Mouse (Mus musculus): ENCODE data around the gene Pomt1.
A peak's percentile ranks its signal among the peaks of the same experiment; 100 is the strongest.

DNA sequence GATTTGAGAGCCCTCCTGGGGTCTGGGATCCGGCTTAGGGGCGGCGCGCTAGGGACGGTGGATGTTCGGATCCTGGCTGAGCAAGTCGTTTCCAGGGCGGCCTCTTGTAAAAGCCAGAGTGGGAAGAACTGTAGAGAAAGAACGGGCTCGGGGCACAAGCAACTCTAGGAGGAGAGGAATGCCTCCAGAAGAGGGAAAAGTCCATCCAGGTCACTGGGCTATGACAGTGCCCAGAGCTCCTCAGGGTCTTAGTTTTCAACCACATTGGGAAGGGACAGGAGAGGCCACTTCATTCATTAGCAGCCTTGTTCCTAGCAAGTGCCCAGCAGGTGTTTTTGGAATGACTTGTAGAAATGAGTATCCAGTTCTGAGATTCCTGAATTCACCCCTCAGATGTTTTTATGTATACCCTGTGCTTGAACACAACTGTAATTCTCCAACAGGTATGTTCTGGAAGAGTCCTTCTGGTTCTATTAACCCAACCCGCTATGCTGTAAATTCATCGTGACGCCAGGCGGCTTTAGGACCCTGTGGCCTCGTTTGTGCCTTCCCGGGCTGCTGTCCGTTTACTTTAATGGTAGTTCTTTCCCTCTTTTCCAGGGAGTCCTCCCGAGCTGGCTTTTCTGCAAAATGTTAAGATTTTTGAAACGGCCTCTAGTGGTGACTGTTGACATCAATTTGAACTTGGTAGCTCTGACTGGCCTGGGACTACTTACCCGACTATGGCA, 534 bp downstream of the Pomt1 start:
- TF ChIP-seq CTCF (IDR thresholded peaks at IDR 0.05; ENCODE audit: borderline replicate concordance, control insufficient read depth, extremely low read depth, insufficient read depth, low read length, poor library complexity) (0 out of 2 replicates have a peak, but pooled peaks have one; percentile 36), POLR2A (IDR thresholded peaks at IDR 0.05; ENCODE audit: control insufficient read depth, extremely low read depth, insufficient read depth, low read length, poor library complexity) (no peak)
